In the genomic region with DNA sequence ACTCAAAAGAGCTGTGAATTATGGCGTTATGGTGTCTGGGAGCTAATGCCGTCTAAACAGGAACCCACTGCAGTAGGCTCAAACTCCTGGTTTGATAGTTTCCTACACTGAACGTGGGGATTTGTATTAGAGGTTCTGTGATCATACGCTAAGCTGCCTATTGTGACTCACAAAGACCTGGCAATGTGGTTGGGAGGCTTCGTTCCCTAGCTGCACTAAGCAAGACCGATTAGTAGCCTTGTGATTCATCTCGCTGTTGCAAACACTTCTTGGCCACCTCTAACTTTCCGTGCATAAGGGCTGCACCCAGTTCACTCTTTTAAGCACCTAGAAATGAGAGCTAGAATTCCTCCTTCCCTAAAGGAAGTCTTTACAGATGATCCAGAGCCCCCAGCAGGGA, we compare ENCODE assay signal across 27 mouse cellular contexts.
DNase-seq lines count a peak whose midpoint lies in the region; ATAC-seq and TF ChIP-seq lines count a peak whose summit lies in the region.
"Had no signal": no experiment of that assay in that cellular context is flagged by ENCODE, and none has a peak within 500 bp of the region (broad histone marks: within the 10 kb centered on the region; RNA-seq: fewer than 3 reads in every experiment).

No protein-coding gene starts in this region.

- CTCF ChIA-PET in Patski (lab: Charles Lee), result interaction anchor here (1.6 kb wide), 1 partner anchor 10 kb away, joined by 3 read pairs; no protein-coding TSS in a partner anchor

- whole genome bisulfite sequencing in stomach, postnatal 0 days, result 60% methylated on average over 8 of the region's 8 CpGs

- ATAC-seq in Patski, result peak; percentile 95
- ATAC-seq in stomach, postnatal 0 days (ENCODE audit: low FRiP score, low TSS enrichment), result no peak
- ATAC-seq: forebrain, embryonic 13.5 days; hindbrain, embryonic 16.5 days; intestine, embryonic 15.5 days; midbrain, embryonic 15.5 days had no signal

- H3K27ac ChIP-seq in stomach, postnatal 0 days (replicated peaks), result no peak overlapping the region
- H3K27ac ChIP-seq: forebrain, embryonic 13.5 days; heart, embryonic 13.5 days; intestine, embryonic 15.5 days; kidney, postnatal 0 days; left cerebral cortex, adult 2 months; limb, embryonic 12.5 days; liver, embryonic 15.5 days; midbrain, embryonic 15.5 days; neural tube, embryonic 15.5 days had no signal

- no peaks in the 10 kb centered on the region for H3K27me3 ChIP-seq in Patski
- no peaks in the 10 kb centered on the region for H3K27me3 ChIP-seq in stomach, postnatal 0 days (ENCODE audit: control insufficient read depth, insufficient read depth, low read length)
- H3K27me3 ChIP-seq: forebrain, embryonic 13.5 days; intestine, embryonic 15.5 days; limb, embryonic 12.5 days; liver, embryonic 15.5 days; midbrain, embryonic 15.5 days; neural tube, embryonic 15.5 days had no signal

- TF ChIP-seq EP300 in stomach, postnatal 0 days (optimal IDR thresholded peaks at IDR 0.05), result no peak

- H3K9ac ChIP-seq in stomach, postnatal 0 days (ENCODE audit: low read length), result no peak overlapping the region
- H3K9ac ChIP-seq: forebrain, embryonic 13.5 days; heart, embryonic 13.5 days; intestine, embryonic 15.5 days; limb, embryonic 12.5 days; liver, embryonic 15.5 days; lung, embryonic 14.5 days; midbrain, embryonic 15.5 days; neural tube, embryonic 15.5 days had no signal

- DNase-seq in heart, adult 11 months, result peak; percentile 75
- no peak for DNase-seq in heart, postnatal 36 days
- peak; percentile 68 for DNase-seq in Patski (ENCODE audit: low read depth, low spot score)
- peak; percentile 70 for DNase-seq in adrenal gland, adult 8-10 months
- DNase-seq in brain, adult 2 months (ENCODE audit: low read depth, low spot score), result peak; percentile 72
- no peak for DNase-seq in kidney, adult 8-10 months
- DNase-seq in cerebellum, adult 11 months, result no peak
- DNase-seq in stomach, postnatal 0 days (ENCODE audit: low spot score), result no peak
- DNase-seq: heart, postnatal 10 days; kidney, adult 2 months; kidney, postnatal 4 days; lung, embryonic 14.5 days; lung, postnatal 14 days; right cerebral cortex, adult 18-20 months; thymus, postnatal 4 days had no signal

- H3K9me3 ChIP-seq in stomach, postnatal 0 days (ENCODE audit: control insufficient read depth, low read length), result no peaks in the 10 kb centered on the region
- H3K9me3 ChIP-seq: forebrain, embryonic 13.5 days; heart, embryonic 13.5 days; hindbrain, embryonic 10.5 days; intestine, embryonic 15.5 days; limb, embryonic 12.5 days; liver, embryonic 15.5 days; midbrain, embryonic 15.5 days; neural tube, embryonic 15.5 days had no signal

- no peaks in the 10 kb centered on the region for H3K4me1 ChIP-seq in stomach, postnatal 0 days (replicated peaks; ENCODE audit: control insufficient read depth, insufficient read depth)
- H3K4me1 ChIP-seq: heart, embryonic 13.5 days; intestine, embryonic 15.5 days; liver, embryonic 15.5 days had no signal

- H3K36me3 ChIP-seq in stomach, postnatal 0 days (ENCODE audit: control insufficient read depth, insufficient read depth, low read length), result no peaks in the 10 kb centered on the region
- H3K36me3 ChIP-seq: heart, embryonic 13.5 days; hindbrain, embryonic 10.5 days; intestine, embryonic 15.5 days; limb, embryonic 12.5 days; liver, embryonic 15.5 days; midbrain, embryonic 15.5 days; neural tube, embryonic 15.5 days had no signal

- no peak for TF ChIP-seq CTCF in Patski (IDR thresholded peaks at IDR 0.05)
- TF ChIP-seq CTCF in stomach, postnatal 0 days (IDR thresholded peaks at IDR 0.05; ENCODE audit: low read depth), result no peak

- POLR2A ChIA-PET in Patski (lab: Charles Lee), result interaction anchor here (0.7 to 1.3 kb wide), 2 partner anchors 10 to 30 kb away, joined by 4 to 6 read pairs; no protein-coding TSS in a partner anchor

- intact Hi-C loops in heart, postnatal 36 days (cut with DNase I), result no loop called here

- in situ Hi-C loops in Patski (cut with MboI; ENCODE audit: low pct_unique_long_range_greater_than_20kb), result no loop called here

- H3K4me3 ChIP-seq in stomach, postnatal 0 days (ENCODE audit: low read depth, low read length), result no peak overlapping the region
- H3K4me3 ChIP-seq: erythroblast, embryonic 14.5 days; forebrain, embryonic 13.5 days; heart, embryonic 13.5 days; hindbrain, embryonic 10.5 days; intestine, embryonic 15.5 days; left cerebral cortex, adult 2 months; limb, embryonic 12.5 days; liver, embryonic 15.5 days; midbrain, embryonic 15.5 days; neural tube, embryonic 15.5 days had no signal

- H3K4me2 ChIP-seq in stomach, postnatal 0 days (replicated peaks; ENCODE audit: low read depth), result no peak overlapping the region
- H3K4me2 ChIP-seq: forebrain, embryonic 13.5 days; heart, embryonic 13.5 days; intestine, embryonic 15.5 days; limb, embryonic 12.5 days; liver, embryonic 15.5 days; lung, embryonic 14.5 days; midbrain, embryonic 15.5 days; neural tube, embryonic 15.5 days had no signal

Comparison
In these comparisons a context has a peak if more than half of its experiments do, and no peak if none do; other contexts are left out.
1. DNase-seq: peak in heart, adult 11 months (single experiment), Patski (single experiment), adrenal gland, adult 8-10 months (single experiment) and brain, adult 2 months (single experiment); none in heart, postnatal 36 days (0 of 2), kidney, adult 8-10 months (0 of 2), cerebellum, adult 11 months (single experiment) and stomach, postnatal 0 days (single experiment).